Mouse (Mus musculus) granulocyte monocyte progenitor cell, adult 5-6 weeks (primary cell): ENCODE data around the gene Olfr643. TPM values are rescaled to one million over a fixed set of nuclear protein-coding genes. Genes with fewer than 3 reads are reported as not detected.
"Not testable (repeated sequence)": the region's sequence is repeated elsewhere in the genome, so short reads cannot be mapped to it uniquely, and the experiment has no call there.

Source experiments
- ATAC-seq: replicated peaks from 2 replicates; pipeline ENCODE4 v1.8.0; 2016; ENCODE audit warnings: mild to moderate bottlenecking, moderate TSS enrichment, inconsistent platforms; ENCODE audit not compliant: poor library complexity, severe bottlenecking
- total RNA-seq, 2 experiments: library from RNA; stranded (forward) in 1 of 2; stranded (reverse) in 1 of 2; fragments of 200-712, 200-1000 nt in 1 of 2; fragments of >200 nt in 1 of 2; fragmentation: Nextera tagmentation in 1 of 2; gene quantifications; 2 replicates each; pipeline ENCODE4 v1.2.3; 2014 to 2017

The Olfr643 gene
- total RNA-seq, 2 experiments from 2014 or later, result not detected

- peak; percentile 85 for ATAC-seq
These were observed 115.6 kb downstream of the Olfr643 start for GRCm38 (mm10) chr7:104021651-104022050.

- ATAC-seq, result peak; percentile 77
These were observed 118.3 kb downstream of the Olfr643 start for GRCm38 (mm10) chr7:104018953-104019352.

DNA sequence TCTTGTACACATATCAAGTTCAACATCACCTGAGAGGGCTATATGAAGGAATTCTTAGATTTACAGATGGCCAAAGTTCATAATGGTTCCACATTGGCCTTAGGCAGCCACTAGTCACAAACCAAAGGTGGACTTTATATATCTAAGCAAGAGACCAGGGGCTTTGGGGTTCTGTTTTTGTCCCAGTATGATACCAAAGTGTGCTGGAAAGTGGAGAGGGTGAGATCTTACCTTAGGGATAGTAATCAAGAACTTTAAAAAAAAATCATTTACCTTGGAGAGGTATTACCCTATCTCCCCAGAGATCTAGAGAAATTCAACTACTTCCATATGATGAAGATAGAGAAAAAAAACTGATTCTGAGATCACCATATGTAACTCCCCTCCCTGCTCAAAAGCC lies 120.0 kb downstream of the Olfr643 start, which contains the start of gene Olfr639:
Gene Olfr639, minus strand, starts transcription at position 101 of the 400 bp plus-strand sequence.
- ATAC-seq, result no peak

DNA sequence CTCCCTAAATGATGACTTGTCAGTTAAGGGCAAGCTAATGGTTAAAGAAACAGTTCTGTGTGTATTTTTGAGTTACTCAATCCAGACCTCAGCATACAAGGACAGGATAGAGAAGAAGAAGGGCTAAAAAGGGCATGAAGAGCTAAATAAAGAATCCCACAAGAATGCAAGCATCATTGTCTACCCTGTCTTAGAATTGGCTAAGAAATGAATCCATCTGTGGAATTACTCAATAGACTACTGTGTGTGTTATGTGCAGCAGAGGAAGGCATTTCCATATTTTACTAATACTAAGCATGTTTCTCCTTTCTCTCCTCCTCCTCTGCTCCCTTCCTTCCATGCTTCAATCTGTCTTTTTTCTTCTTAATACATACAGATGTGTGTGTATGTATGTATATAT lies 138.1 kb downstream of the Olfr643 start:
- peak; percentile 59 for ATAC-seq

GRCm38 (mm10) chr7:103998446-103998845 lies 138.8 kb downstream of the Olfr643 start, which contains the start of gene Olfr638:
Gene Olfr638, plus strand, starts transcription at chr7:103998746.
- ATAC-seq, result no peak

- ATAC-seq, result peak; percentile 98
These were observed 165.4 kb downstream of the Olfr643 start for GRCm38 (mm10) chr7:103971782-103972181.

GRCm38 (mm10) chr7:103970852-103971251 lies 166.4 kb downstream of the Olfr643 start, which contains the start of gene Olfr635:
Gene Olfr635, plus strand, starts transcription at chr7:103971152.
- no peak for ATAC-seq

- not testable (repeated sequence) for ATAC-seq
These were observed 170.3 kb downstream of the Olfr643 start for GRCm38 (mm10) chr7:103966873-103967272.

Other genes with a start within 250 kb of the Olfr643 start
- gene Olfr64, start 242.9 kb downstream of the Olfr643 start, total RNA-seq (2014; fragmentation: Nextera tagmentation), result not detected in 2 replicates
- gene Olfr64, start 242.9 kb downstream of the Olfr643 start, total RNA-seq (2017), result not detected in 2 replicates
- gene Olfr65, start 233.9 kb downstream of the Olfr643 start, total RNA-seq (2014; fragmentation: Nextera tagmentation), result not detected in 2 replicates
- gene Olfr65, start 233.9 kb downstream of the Olfr643 start, total RNA-seq (2017), result not detected in 2 replicates
- not detected in 2 replicates for gene Olfr631, start 208.6 kb downstream of the Olfr643 start, total RNA-seq (2014; fragmentation: Nextera tagmentation)
- gene Olfr631, start 208.6 kb downstream of the Olfr643 start, total RNA-seq (2017), result not detected in 2 replicates
- gene Olfr632, start 203.1 kb downstream of the Olfr643 start, total RNA-seq (2014; fragmentation: Nextera tagmentation), result not detected in 2 replicates
- gene Olfr632, start 203.1 kb downstream of the Olfr643 start, total RNA-seq (2017), result not detected in 2 replicates
- not detected in 2 replicates for gene Olfr633, start 193.0 kb downstream of the Olfr643 start, total RNA-seq (2014; fragmentation: Nextera tagmentation)
- not detected in 2 replicates for gene Olfr633, start 193.0 kb downstream of the Olfr643 start, total RNA-seq (2017)
- not detected in 2 replicates for gene Olfr635, start 166.3 kb downstream of the Olfr643 start, total RNA-seq (2014; fragmentation: Nextera tagmentation)
- not detected in 2 replicates for gene Olfr635, start 166.3 kb downstream of the Olfr643 start, total RNA-seq (2017)
- gene Olfr638, start 138.7 kb downstream of the Olfr643 start, total RNA-seq (2014; fragmentation: Nextera tagmentation), result not detected in 2 replicates
- gene Olfr638, start 138.7 kb downstream of the Olfr643 start, total RNA-seq (2017), result not detected in 2 replicates
- gene Olfr639, start 120.1 kb downstream of the Olfr643 start, total RNA-seq (2014; fragmentation: Nextera tagmentation), result not detected in 2 replicates
- gene Olfr639, start 120.1 kb downstream of the Olfr643 start, total RNA-seq (2017), result not detected in 2 replicates
- gene Olfr640, start 111.8 kb downstream of the Olfr643 start, total RNA-seq (2014; fragmentation: Nextera tagmentation), result not detected in 2 replicates
- not detected in 2 replicates for gene Olfr640, start 111.8 kb downstream of the Olfr643 start, total RNA-seq (2017)
- gene Olfr641, start 102.0 kb downstream of the Olfr643 start, total RNA-seq (2014; fragmentation: Nextera tagmentation), result not detected in 2 replicates
- gene Olfr641, start 102.0 kb downstream of the Olfr643 start, total RNA-seq (2017), result not detected in 2 replicates
- not detected in 2 replicates for gene Olfr642, start 84.7 kb downstream of the Olfr643 start, total RNA-seq (2014; fragmentation: Nextera tagmentation)
- not detected in 2 replicates for gene Olfr642, start 84.7 kb downstream of the Olfr643 start, total RNA-seq (2017)
- gene 4930516K23Rik, start 76.0 kb downstream of the Olfr643 start, total RNA-seq (2014; fragmentation: Nextera tagmentation), result not detected in 2 replicates
- gene 4930516K23Rik, start 76.0 kb downstream of the Olfr643 start, total RNA-seq (2017), result not detected in 2 replicates
- not detected in 2 replicates for gene Olfr644, start 65.5 kb downstream of the Olfr643 start, total RNA-seq (2014; fragmentation: Nextera tagmentation)
- gene Olfr644, start 65.5 kb downstream of the Olfr643 start, total RNA-seq (2017), result not detected in 2 replicates
- gene Olfr645, start 51.9 kb downstream of the Olfr643 start, total RNA-seq (2014; fragmentation: Nextera tagmentation), result not detected in 2 replicates
- gene Olfr645, start 51.9 kb downstream of the Olfr643 start, total RNA-seq (2017), result not detected in 2 replicates
- not detected in 2 replicates for gene Olfr646, start 32.5 kb downstream of the Olfr643 start, total RNA-seq (2014; fragmentation: Nextera tagmentation)
- gene Olfr646, start 32.5 kb downstream of the Olfr643 start, total RNA-seq (2017), result not detected in 2 replicates
- gene Ubqln5, start 7.6 kb downstream of the Olfr643 start, total RNA-seq (2014; fragmentation: Nextera tagmentation), result not detected in 2 replicates
- not detected in 2 replicates for gene Ubqln5, start 7.6 kb downstream of the Olfr643 start, total RNA-seq (2017)
- not detected in 2 replicates for gene Ubqln3, start 5.9 kb upstream of the Olfr643 start, total RNA-seq (2014; fragmentation: Nextera tagmentation)
- not detected in 2 replicates for gene Ubqln3, start 5.9 kb upstream of the Olfr643 start, total RNA-seq (2017)
- not detected in 2 replicates for gene Ubqlnl, start 13.2 kb upstream of the Olfr643 start, total RNA-seq (2014; fragmentation: Nextera tagmentation)
- not detected in 2 replicates for gene Ubqlnl, start 13.2 kb upstream of the Olfr643 start, total RNA-seq (2017)
- gene Olfm5, start 27.4 kb upstream of the Olfr643 start, total RNA-seq (2014; fragmentation: Nextera tagmentation), result not detected in 2 replicates
- gene Olfm5, start 27.4 kb upstream of the Olfr643 start, total RNA-seq (2017), result not detected in 2 replicates
- gene Olfr648, start 46.0 kb upstream of the Olfr643 start, total RNA-seq (2014; fragmentation: Nextera tagmentation), result not detected in 2 replicates
- gene Olfr648, start 46.0 kb upstream of the Olfr643 start, total RNA-seq (2017), result 0.26 TPM in 1 of 2 replicates, not detected in the other
- gene Olfr649, start 58.6 kb upstream of the Olfr643 start, total RNA-seq (2014; fragmentation: Nextera tagmentation), result not detected in 2 replicates
- not detected in 2 replicates for gene Olfr649, start 58.6 kb upstream of the Olfr643 start, total RNA-seq (2017)
- 0.13 and 3.0 TPM in 2 replicates for gene Trim6, start 81.4 kb upstream of the Olfr643 start, total RNA-seq (2014; fragmentation: Nextera tagmentation)
- 3.7 and 4.7 TPM in 2 replicates for gene Trim6, start 81.4 kb upstream of the Olfr643 start, total RNA-seq (2017)
- gene Trim34a, start 107.1 kb upstream of the Olfr643 start, total RNA-seq (2014; fragmentation: Nextera tagmentation), result 10.9 and 17.8 TPM in 2 replicates
- gene Trim34a, start 107.1 kb upstream of the Olfr643 start, total RNA-seq (2017), result 9.9 and 14.7 TPM in 2 replicates
- gene Trim5, start 150.7 kb upstream of the Olfr643 start, total RNA-seq (2014; fragmentation: Nextera tagmentation), result 5.3 and 8.4 TPM in 2 replicates
- 5.6 and 8.0 TPM in 2 replicates for gene Trim5, start 150.7 kb upstream of the Olfr643 start, total RNA-seq (2017)
- 33.9 and 58.4 TPM in 2 replicates for gene Trim12a, start 178.1 kb upstream of the Olfr643 start, total RNA-seq (2014; fragmentation: Nextera tagmentation)
- 50.7 and 67.4 TPM in 2 replicates for gene Trim12a, start 178.1 kb upstream of the Olfr643 start, total RNA-seq (2017)
- gene Trim34b, start 192.1 kb upstream of the Olfr643 start, total RNA-seq (2014; fragmentation: Nextera tagmentation), result not detected in 2 replicates
- not detected in 2 replicates for gene Trim34b, start 192.1 kb upstream of the Olfr643 start, total RNA-seq (2017)
- gene Trim12c, start 216.0 kb upstream of the Olfr643 start, total RNA-seq (2014; fragmentation: Nextera tagmentation), result 15.1 and 19.1 TPM in 2 replicates
- 30.2 and 30.8 TPM in 2 replicates for gene Trim12c, start 216.0 kb upstream of the Olfr643 start, total RNA-seq (2017)
- 0.15 TPM in 1 of 2 replicates, not detected in the other for gene Trim30b, start 232.5 kb upstream of the Olfr643 start, total RNA-seq (2014; fragmentation: Nextera tagmentation)
- gene Trim30b, start 232.5 kb upstream of the Olfr643 start, total RNA-seq (2017), result 0.77 and 1.5 TPM in 2 replicates